Mouse (Mus musculus): Measurements from ENCODE around the gene Nup50. TPM values are rescaled to one million over a fixed set of nuclear protein-coding genes. Genes with fewer than 3 reads are reported as not detected.
"Not testable (repeated sequence)": the region's sequence is repeated elsewhere in the genome, so short reads cannot be mapped to it uniquely, and the experiment has no call there.

Nup50 gene
- 41.1 and 42.9 TPM in 2 replicates for polyA plus RNA-seq (2015; fragmentation: Nextera tagmentation; extraction: Ambion mirVana)

- Histone ChIP-seq H3K27me3 (no peaks in the 10 kb centered on the region), H3K36me3 (peaks cover 9% of the 10 kb centered on the region), H3K9ac (peak within 1 kb of the TSS; percentile 96), H3K9me3 (replicated peaks) (no peaks in the 10 kb centered on the region), H3K27ac (peak within 1 kb of the TSS; percentile 97), H3K4me2 (peak within 1 kb of the TSS; percentile 84), H3K4me3 (replicated peaks) (peak within 1 kb of the TSS; percentile 85), H3K4me1 (peaks cover 25% of the 10 kb centered on the region)
- ATAC-seq (replicated peaks; ENCODE audit: low FRiP score), result peak; percentile 92
- WGBS, result under 1% methylated on average over 60 of the region's 60 CpGs
Observed at GRCm38 (mm10) chr15:84922884-84923507, at the start of gene Nup50. TSS of gene Nup50 (plus strand) at chr15:84923411.

- Histone ChIP-seq H3K27me3 (no peaks in the 10 kb centered on the region), H3K4me2 (no peak overlapping the region), H3K4me3 (replicated peaks) (no peak overlapping the region), H3K36me3 (no peaks in the 10 kb centered on the region), H3K9ac (no peak overlapping the region), H3K4me1 (no peaks in the 10 kb centered on the region), H3K27ac (no peak overlapping the region), H3K9me3 (replicated peaks) (no peaks in the 10 kb centered on the region)
- 73% methylated on average over 4 of the region's 4 CpGs for WGBS
- no peak for ATAC-seq (replicated peaks; ENCODE audit: low FRiP score)
Observed at GRCm38 (mm10) chr15:84873867-84874266, 49.3 kb upstream of the Nup50 start.

- ATAC-seq (replicated peaks; ENCODE audit: low FRiP score), result no peak
- 74% methylated on average over 12 of the region's 12 CpGs for WGBS
Observed at GRCm38 (mm10) chr15:84877029-84877815, 46.0 kb upstream of the Nup50 start.

GRCm38 (mm10) chr15:84888066-84888465, 35.1 kb upstream of the Nup50 start:
- no peak for ATAC-seq (replicated peaks; ENCODE audit: low FRiP score)
- no peak overlapping the region for H3K4me3 ChIP-seq (replicated peaks)
- no peaks in the 10 kb centered on the region for H3K27me3 ChIP-seq
- WGBS, result 81% methylated on average over 12 of the region's 12 CpGs
- H3K27ac ChIP-seq, result no peak overlapping the region
- no peaks in the 10 kb centered on the region for H3K4me1 ChIP-seq
- no peak overlapping the region for H3K9ac ChIP-seq
- H3K36me3 ChIP-seq, result no peaks in the 10 kb centered on the region
- H3K4me2 ChIP-seq, result no peak overlapping the region
- no peaks in the 10 kb centered on the region for H3K9me3 ChIP-seq (replicated peaks)

More at GRCm38 (mm10) chr15:84877029-84877815, 46.0 kb upstream of the Nup50 start:
- no peak overlapping the region for H3K9ac ChIP-seq
- H3K4me1 ChIP-seq, result no peaks in the 10 kb centered on the region
- no peak overlapping the region for H3K4me2 ChIP-seq
- no peak overlapping the region for H3K4me3 ChIP-seq (replicated peaks)
- no peaks in the 10 kb centered on the region for H3K27me3 ChIP-seq
- no peaks in the 10 kb centered on the region for H3K9me3 ChIP-seq (replicated peaks)
- H3K36me3 ChIP-seq, result no peaks in the 10 kb centered on the region
- H3K27ac ChIP-seq, result no peak overlapping the region

- Histone ChIP-seq H3K27me3 (no peaks in the 10 kb centered on the region), H3K4me2 (no peak overlapping the region), H3K4me1 (no peaks in the 10 kb centered on the region), H3K4me3 (replicated peaks) (no peak overlapping the region), H3K9me3 (replicated peaks) (no peaks in the 10 kb centered on the region), H3K36me3 (no peaks in the 10 kb centered on the region), H3K27ac (no peak overlapping the region), H3K9ac (no peak overlapping the region)
- WGBS, result 56% methylated on average over 3 of the region's 3 CpGs
- ATAC-seq (replicated peaks; ENCODE audit: low FRiP score), result no peak
Observed at GRCm38 (mm10) chr15:84891246-84891645, 32.0 kb upstream of the Nup50 start.

GRCm38 (mm10) chr15:84891658-84892057, 31.6 kb upstream of the Nup50 start:
- Histone ChIP-seq H3K4me1 (no peaks in the 10 kb centered on the region), H3K9me3 (replicated peaks) (no peaks in the 10 kb centered on the region), H3K4me3 (replicated peaks) (no peak overlapping the region), H3K27ac (no peak overlapping the region), H3K36me3 (no peaks in the 10 kb centered on the region), H3K27me3 (no peaks in the 10 kb centered on the region), H3K4me2 (no peak overlapping the region), H3K9ac (no peak overlapping the region)
- ATAC-seq (replicated peaks; ENCODE audit: low FRiP score), result no peak
- 5% methylated on average over 3 of the region's 3 CpGs for WGBS

- 72% methylated on average over 10 of the region's 10 CpGs for WGBS
- H3K27ac ChIP-seq; H3K4me2 ChIP-seq; H3K4me3 ChIP-seq (replicated peaks); H3K9ac ChIP-seq; ATAC-seq (replicated peaks; ENCODE audit: low FRiP score); H3K9me3 ChIP-seq (replicated peaks); H3K36me3 ChIP-seq; H3K27me3 ChIP-seq: not testable (repeated sequence)
- peaks cover 11% of the 10 kb centered on the region; the same call in 1 of the 2 replicates for H3K4me1 ChIP-seq
Observed at GRCm38 (mm10) chr15:84896216-84896615, 27.0 kb upstream of the Nup50 start.

- no peak for ATAC-seq (replicated peaks; ENCODE audit: low FRiP score)
- H3K9ac ChIP-seq, result no peak overlapping the region
- no peaks in the 10 kb centered on the region for H3K36me3 ChIP-seq
- 86% methylated on average over 1 of the region's 1 CpGs for WGBS
- H3K4me3 ChIP-seq (replicated peaks), result no peak overlapping the region
- H3K27ac ChIP-seq, result no peak overlapping the region
- no peaks in the 10 kb centered on the region for H3K27me3 ChIP-seq
- peaks cover 11% of the 10 kb centered on the region; the same call in 1 of the 2 replicates for H3K4me1 ChIP-seq
- H3K4me2 ChIP-seq, result no peak overlapping the region
- no peaks in the 10 kb centered on the region for H3K9me3 ChIP-seq (replicated peaks)
Observed at GRCm38 (mm10) chr15:84896664-84897063, 26.5 kb upstream of the Nup50 start.

- H3K27me3 ChIP-seq, result no peaks in the 10 kb centered on the region
- WGBS, result 21% methylated on average over 7 of the region's 7 CpGs
- H3K9ac ChIP-seq, result no peak overlapping the region
- ATAC-seq (replicated peaks; ENCODE audit: low FRiP score), result no peak
- no peaks in the 10 kb centered on the region for H3K36me3 ChIP-seq
- no peak overlapping the region for H3K4me3 ChIP-seq (replicated peaks)
- peaks cover 11% of the 10 kb centered on the region; the same call in 1 of the 2 replicates for H3K4me1 ChIP-seq
- no peak overlapping the region for H3K27ac ChIP-seq
- no peaks in the 10 kb centered on the region for H3K9me3 ChIP-seq (replicated peaks)
- no peak overlapping the region for H3K4me2 ChIP-seq
Observed at GRCm38 (mm10) chr15:84898077-84898476, 25.1 kb upstream of the Nup50 start.

- H3K4me2 ChIP-seq, result no peak overlapping the region
- H3K9ac ChIP-seq, result no peak overlapping the region
- H3K4me1 ChIP-seq, result 0 out of 2 replicates have a peak, but pooled peaks cover under 1% of the 10 kb centered on the region
- 74% methylated on average over 7 of the region's 7 CpGs for WGBS
- no peak overlapping the region for H3K4me3 ChIP-seq (replicated peaks)
- no peaks in the 10 kb centered on the region for H3K27me3 ChIP-seq
- no peak for ATAC-seq (replicated peaks; ENCODE audit: low FRiP score)
- no peaks in the 10 kb centered on the region for H3K9me3 ChIP-seq (replicated peaks)
- no peak overlapping the region for H3K27ac ChIP-seq
- no peaks in the 10 kb centered on the region for H3K36me3 ChIP-seq
Observed at GRCm38 (mm10) chr15:84903843-84904385, 19.3 kb upstream of the Nup50 start.

- WGBS, result 89% methylated on average over 3 of the region's 3 CpGs
- Histone ChIP-seq H3K27ac (no peak overlapping the region), H3K27me3 (no peaks in the 10 kb centered on the region), H3K36me3 (no peaks in the 10 kb centered on the region), H3K4me2 (no peak overlapping the region), H3K4me1 (no peaks in the 10 kb centered on the region), H3K4me3 (replicated peaks) (no peak overlapping the region), H3K9ac (no peak overlapping the region), H3K9me3 (replicated peaks) (no peaks in the 10 kb centered on the region)
- ATAC-seq (replicated peaks; ENCODE audit: low FRiP score), result no peak
Observed at GRCm38 (mm10) chr15:84913201-84913600, 10.0 kb upstream of the Nup50 start.

GRCm38 (mm10) chr15:84919938-84920337, 3.3 kb upstream of the Nup50 start, which contains the start of gene Gm29666:
TSS of gene Gm29666 (minus strand) at chr15:84920038.
- H3K36me3 ChIP-seq, result no peaks in the 10 kb centered on the region
- H3K4me3 ChIP-seq (replicated peaks), result no peak within 1 kb of the TSS
- no peak within 1 kb of the TSS for H3K9ac ChIP-seq
- no peaks in the 10 kb centered on the region for H3K9me3 ChIP-seq (replicated peaks)
- H3K4me2 ChIP-seq, result no peak within 1 kb of the TSS
- 93% methylated on average over 3 of the region's 3 CpGs for WGBS
- no peaks in the 10 kb centered on the region for H3K27me3 ChIP-seq
- ATAC-seq (replicated peaks; ENCODE audit: low FRiP score), result no peak
- peaks cover 14% of the 10 kb centered on the region for H3K4me1 ChIP-seq
- H3K27ac ChIP-seq, result no peak within 1 kb of the TSS

Data from kidney, embryonic 15.5 days (tissue).